Mouse (Mus musculus) gastrocnemius, postnatal 25 days (tissue): ENCODE results near the gene Stat5a. TPM values are rescaled to one million over a fixed set of nuclear protein-coding genes. Genes with fewer than 3 reads are reported as not detected.

Source experiments
- DNase-seq: peaks from one replicate; pipeline ENCODE4 v3.0.0; 2022
- total RNA-seq, 2 experiments: library from RNA; stranded (reverse); gene quantifications; 1 replicate in 1 of 2; 2 replicates in 1 of 2; pipeline ENCODE4 v1.2.3; 2021

The Stat5a gene
- total RNA-seq, 2 experiments from 2014 or later, result 10.9 to 14.8 TPM

GRCm38 (mm10) chr11:100836923-100837702, 22.0 kb upstream of the Stat5a start:
- DNase-seq, result no peak

GRCm38 (mm10) chr11:100838894-100839293, 20.3 kb upstream of the Stat5a start:
- DNase-seq, result no peak

GRCm38 (mm10) chr11:100839523-100839922, 19.6 kb upstream of the Stat5a start:
- DNase-seq, result no peak

- no peak for DNase-seq
These were observed 18.3 kb upstream of the Stat5a start for GRCm38 (mm10) chr11:100840866-100841265.

GRCm38 (mm10) chr11:100842025-100842424, 17.1 kb upstream of the Stat5a start:
- no peak for DNase-seq

GRCm38 (mm10) chr11:100843070-100843669, 16.0 kb upstream of the Stat5a start:
- DNase-seq, result no peak

- no peak for DNase-seq
These were observed 15.0 kb upstream of the Stat5a start for GRCm38 (mm10) chr11:100844121-100844520.

GRCm38 (mm10) chr11:100845793-100846192, 13.4 kb upstream of the Stat5a start:
- DNase-seq, result peak; percentile 47

GRCm38 (mm10) chr11:100847572-100847971, 11.6 kb upstream of the Stat5a start:
- DNase-seq, result no peak

GRCm38 (mm10) chr11:100848080-100848479, 11.1 kb upstream of the Stat5a start:
- no peak for DNase-seq

GRCm38 (mm10) chr11:100848789-100849379, 10.3 kb upstream of the Stat5a start:
- DNase-seq, result no peak

- no peak for DNase-seq
These were observed 9.6 kb upstream of the Stat5a start for GRCm38 (mm10) chr11:100849456-100850037.

- DNase-seq, result peak; percentile 82
These were observed 8.9 kb upstream of the Stat5a start, which contains the start of gene Stat5b for GRCm38 (mm10) chr11:100850038-100850777. Gene Stat5b, minus strand, starts transcription at chr11:100850724.

GRCm38 (mm10) chr11:100850778-100851528, 8.2 kb upstream of the Stat5a start:
- DNase-seq, result peak; percentile 66

GRCm38 (mm10) chr11:100852088-100852487, 7.1 kb upstream of the Stat5a start:
- no peak for DNase-seq

- DNase-seq, result no peak
These were observed 6.1 kb upstream of the Stat5a start for GRCm38 (mm10) chr11:100853018-100853417.

GRCm38 (mm10) chr11:100854268-100854667, 4.9 kb upstream of the Stat5a start:
- DNase-seq, result no peak

GRCm38 (mm10) chr11:100855178-100855577, 4.0 kb upstream of the Stat5a start:
- DNase-seq, result no peak

GRCm38 (mm10) chr11:100857960-100858359, 1.2 kb upstream of the Stat5a start:
- DNase-seq, result no peak

GRCm38 (mm10) chr11:100859579-100860075, 476 bp downstream of the Stat5a start:
- no peak for DNase-seq
